Mouse (Mus musculus) mouse embryonic stem cell (cell line): ENCODE measurements around the gene Clec9a.

Source experiments
- in situ Hi-C, 2 experiments: fragments of 300-500 bp; cut with MboI; formaldehyde crosslinking; loops; 1 replicate in 1 of 2; 3 replicates in 1 of 2; pipeline ENCODE4 v1.14.3; 2019 to 2020; ENCODE audit warnings: low sequenced_read_pairs in 2 of 2, low pct_unique_long_range_greater_than_20kb in 1 of 2, mixed read lengths in 1 of 2; ENCODE audit not compliant: unreplicated experiment in 1 of 2

Clec9a gene

GRCm38 (mm10) chr6:129414177-129414576 lies 5.5 kb downstream of the Clec9a start:
- in situ Hi-C loops, result no loop called here

DNA sequence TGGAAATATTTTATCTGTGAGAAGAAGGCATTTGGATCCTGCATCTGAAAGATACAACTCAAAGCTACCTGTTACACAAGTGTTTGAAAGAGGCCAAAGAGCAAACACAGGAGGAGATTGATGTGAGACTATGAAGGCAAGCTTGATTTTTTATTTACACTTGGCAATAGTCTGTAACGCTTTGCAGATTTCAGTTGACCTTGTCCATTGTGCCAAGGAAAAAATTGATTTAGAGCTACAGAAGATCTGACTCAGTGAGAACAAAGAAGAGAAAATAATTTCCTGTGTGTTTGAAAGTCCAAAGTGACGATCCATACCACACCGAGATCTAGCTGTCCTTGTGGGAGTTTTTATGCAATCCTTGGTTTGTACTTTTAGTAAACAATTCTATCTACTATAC lies 13.6 kb downstream of the Clec9a start:
- in situ Hi-C loops, result no loop called here

DNA sequence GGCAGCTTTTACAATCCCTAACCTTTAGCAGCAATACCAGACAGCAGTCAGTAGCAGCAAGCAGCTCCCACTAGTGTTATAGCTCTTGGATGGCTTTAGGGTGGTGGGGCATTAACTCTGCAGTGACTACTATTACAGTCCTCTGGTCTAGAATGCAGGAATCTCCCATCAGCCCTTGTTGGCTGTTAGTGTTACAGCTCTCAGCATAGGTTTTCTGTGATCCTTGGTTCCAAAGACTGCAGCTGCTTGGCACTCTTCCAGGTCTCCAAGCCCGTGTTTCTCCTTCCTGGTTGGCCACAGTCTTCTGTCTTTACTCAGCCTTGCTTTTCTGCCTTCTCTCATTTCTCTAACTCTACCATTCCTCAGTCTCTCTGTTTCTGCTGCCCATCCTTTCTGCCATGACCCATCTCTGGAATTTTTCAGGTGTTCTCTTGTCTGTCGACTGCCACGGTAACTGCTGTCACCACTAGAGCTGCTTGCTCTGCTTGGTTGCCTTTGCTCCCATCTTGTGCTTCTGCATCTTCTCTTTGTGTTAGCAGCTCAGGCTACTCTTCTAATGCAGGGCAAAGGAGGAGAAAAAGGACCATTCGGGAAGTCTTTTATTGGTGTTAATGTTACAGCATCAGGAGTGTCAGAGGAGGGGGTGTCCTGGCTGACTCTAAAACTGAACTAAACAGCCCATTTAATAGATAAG lies 14.5 kb downstream of the Clec9a start:
- in situ Hi-C loops, result no loop called here

DNA sequence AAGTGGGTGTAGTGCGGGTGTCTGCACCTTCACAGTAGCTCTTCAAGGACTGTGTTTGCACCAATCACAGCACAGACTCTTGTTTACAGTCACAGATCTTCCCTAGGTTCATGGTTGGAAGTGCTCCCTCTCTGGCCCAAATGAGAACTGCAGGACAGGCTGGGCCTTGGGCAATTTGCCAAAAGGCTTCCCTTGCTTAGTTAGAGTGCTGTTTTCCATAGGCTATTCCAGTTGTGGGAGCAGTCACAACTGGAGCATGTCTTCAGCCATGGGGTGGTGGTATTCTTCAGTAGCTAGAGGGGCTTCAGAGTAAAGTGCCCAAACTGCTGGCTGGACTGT lies 15.0 kb downstream of the Clec9a start:
- in situ Hi-C loops, result no loop called here

DNA sequence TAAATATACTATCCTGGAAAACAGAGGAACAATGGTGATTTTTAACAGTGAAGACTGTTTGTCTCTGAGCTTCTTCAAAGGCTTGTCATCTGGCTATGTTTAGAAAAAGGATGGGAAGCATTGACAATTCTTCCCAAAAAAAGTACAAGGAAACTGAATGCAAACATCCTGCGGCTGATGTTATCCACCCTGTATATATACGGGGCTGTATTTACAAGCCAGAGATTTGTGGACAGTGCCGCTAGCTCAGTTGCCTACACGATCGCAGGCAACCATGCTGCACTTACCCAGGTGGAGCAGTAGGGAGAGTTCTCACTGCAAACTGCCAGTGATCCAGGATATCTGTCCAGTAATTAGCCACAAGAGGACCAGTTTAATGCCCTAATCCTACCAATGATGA lies 16.6 kb downstream of the Clec9a start:
- in situ Hi-C loops, result no loop called here

DNA sequence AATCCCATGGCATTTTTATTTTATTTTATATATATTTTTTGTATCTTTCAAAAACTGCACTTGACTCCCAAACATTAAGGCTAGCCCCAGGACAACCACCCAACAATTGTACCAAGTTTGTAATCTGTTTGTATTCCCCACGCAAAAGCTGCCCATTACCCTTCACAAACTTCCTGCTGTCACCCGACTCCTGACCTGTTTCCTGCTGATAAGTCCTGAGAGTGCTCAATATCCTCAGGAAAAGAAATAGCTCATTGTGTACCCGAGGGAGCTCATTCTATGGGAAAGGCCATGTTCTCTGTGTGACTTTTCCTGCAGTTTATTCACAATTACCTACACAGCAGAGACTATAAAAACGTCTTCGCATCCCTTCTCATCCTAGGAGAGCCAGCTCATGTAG lies 17.1 kb downstream of the Clec9a start:
- in situ Hi-C loops, result no loop called here

- in situ Hi-C loops, result no loop called here
Measured at GRCm38 (mm10) chr6:129427281-129427680, 18.6 kb downstream of the Clec9a start.

DNA sequence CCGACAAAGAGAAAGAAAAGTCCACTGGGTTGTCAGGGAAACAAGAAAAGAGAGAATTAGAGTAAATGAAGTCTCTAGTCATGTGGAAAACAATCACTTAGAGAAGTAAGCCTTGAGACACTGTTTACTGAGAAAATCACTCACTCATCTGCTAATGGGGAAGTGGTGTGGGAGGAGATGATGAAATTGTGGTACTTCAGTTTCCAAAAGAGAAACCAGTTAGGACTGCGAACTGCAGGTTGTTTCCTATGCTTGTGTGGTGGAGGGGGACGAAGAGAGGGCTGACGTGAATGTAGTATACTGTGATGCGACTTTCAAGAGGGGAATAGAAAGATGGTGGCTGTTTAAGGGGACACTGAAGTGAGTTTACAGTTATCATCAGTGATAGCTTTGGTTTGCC lies 25.6 kb downstream of the Clec9a start:
- in situ Hi-C loops, result no loop called here

- in situ Hi-C loops, result no loop called here
Measured at GRCm38 (mm10) chr6:129436025-129436424, 27.4 kb downstream of the Clec9a start.

GRCm38 (mm10) chr6:129438033-129438432 lies 29.4 kb downstream of the Clec9a start:
- in situ Hi-C loops, result no loop called here

GRCm38 (mm10) chr6:129449743-129450142 lies 41.1 kb downstream of the Clec9a start:
- in situ Hi-C loops, result no loop called here

DNA sequence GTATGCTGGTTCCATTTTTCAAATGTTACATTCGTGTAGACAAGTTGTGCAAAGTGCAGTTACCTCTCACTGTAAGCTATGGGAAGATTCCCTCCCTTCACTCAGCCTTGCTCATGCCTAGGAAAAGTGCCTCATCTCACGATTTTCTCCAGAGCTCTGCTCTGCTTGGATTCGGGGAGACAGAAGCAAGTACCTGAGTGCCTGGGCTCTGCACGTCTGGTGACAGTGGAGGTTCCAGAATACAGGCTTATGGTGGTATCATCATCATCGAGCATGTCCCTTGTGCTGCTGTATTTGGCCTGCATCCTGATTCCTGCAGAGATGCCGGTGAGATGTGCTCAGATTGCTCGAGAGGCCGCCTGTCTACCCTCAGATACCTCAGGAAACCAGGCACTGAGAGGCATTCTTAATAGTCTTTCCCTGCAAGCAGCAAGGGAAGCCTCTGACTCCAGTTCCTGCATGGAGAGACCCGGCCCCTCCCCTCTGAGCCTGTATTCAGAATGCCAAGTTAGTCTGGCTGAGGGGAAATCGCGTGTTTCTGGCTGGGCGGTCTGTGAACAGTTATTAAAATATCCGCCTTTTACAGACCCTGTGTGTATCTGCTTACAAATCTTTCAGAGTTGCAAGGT lies 42.9 kb downstream of the Clec9a start, which contains the start of gene Clec1a:
Gene Clec1a (minus strand): TSS at position 590 of the 629 bp plus-strand sequence.
- in situ Hi-C loops, result no loop called here

DNA sequence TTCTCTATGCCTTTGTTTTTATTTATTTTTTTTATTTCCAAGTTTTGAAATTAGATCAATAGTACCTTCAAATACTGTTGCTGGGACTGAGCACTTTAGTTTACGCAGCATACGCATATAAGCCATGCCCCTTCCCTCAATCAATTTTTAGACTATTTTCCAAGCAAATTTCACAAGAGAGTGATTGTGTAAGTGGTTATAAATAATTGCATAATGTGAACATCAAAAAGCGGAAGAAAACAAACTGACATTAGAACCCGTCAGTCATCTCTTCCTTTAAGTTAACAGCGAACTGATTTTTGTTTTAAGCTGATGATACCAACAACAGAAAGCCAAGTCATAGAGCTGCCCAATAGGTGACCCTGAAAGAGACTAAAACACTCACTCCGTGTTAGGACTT lies 62.7 kb downstream of the Clec9a start:
- in situ Hi-C loops, result no loop called here

DNA sequence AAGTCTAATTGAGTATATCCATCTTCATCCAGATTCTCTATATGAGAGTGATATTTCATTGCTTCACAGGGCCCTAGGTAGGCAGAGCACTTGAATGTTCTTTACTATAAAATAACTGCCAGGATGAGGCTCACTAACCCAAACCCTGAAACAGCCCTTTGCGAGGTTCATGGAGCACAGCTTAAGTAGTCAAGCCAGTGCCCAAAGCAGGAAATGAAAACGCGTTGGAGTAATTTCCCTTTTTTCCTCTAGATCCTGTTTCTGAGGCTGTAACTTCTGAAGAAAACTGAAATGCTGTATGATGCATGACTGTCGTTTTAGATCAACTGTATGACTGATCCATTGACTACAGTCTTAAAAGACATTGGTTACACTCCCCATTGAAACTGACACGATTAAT lies 64.0 kb downstream of the Clec9a start:
- in situ Hi-C loops, result no loop called here
